Mouse (Mus musculus) heart, postnatal 10 days (tissue): ENCODE measurements around the gene Prickle3. TPM values are rescaled to one million over a fixed set of nuclear protein-coding genes. Genes with fewer than 3 reads are reported as not detected.
"Not testable (repeated sequence)": the region's sequence is repeated elsewhere in the genome, so short reads cannot be mapped to it uniquely, and the experiment has no call there.

Experiments
- DNase-seq, 2 experiments: peaks; one replicate each; pipeline ENCODE4 v3.0.0; 2021
- intact Hi-C: fragments of 180-260 bp; cut with DNase I; formaldehyde crosslinking; loops from one replicate; pipeline ENCODE4 v1.15.1; 2025
- total RNA-seq, 2 experiments: library from RNA; stranded (reverse); gene quantifications; 2 replicates each; pipeline ENCODE4 v1.2.3; 2021

Gene Prickle3
- total RNA-seq, 2 experiments from 2014 or later: 19.4 to 21.7 TPM

GRCm38 (mm10) chrX:7670390-7670881 is 13.4 kb downstream of the Prickle3 start:
- intact Hi-C loops: no loop called here
- peak; percentile 74 to 79 for DNase-seq

- intact Hi-C loops: no loop called here
- DNase-seq: peak; percentile 46 to 52
These were observed 14.0 kb downstream of the Prickle3 start, which contains the start of gene Plp2 for GRCm38 (mm10) chrX:7670921-7671623. TSS of gene Plp2 (minus strand) at chrX:7671390.

- intact Hi-C loops: loop anchor here (2.0 kb wide), 1 partner anchor 24 kb away; no protein-coding TSS in a partner anchor
- DNase-seq: no peak
These were observed 15.7 kb downstream of the Prickle3 start for GRCm38 (mm10) chrX:7672739-7673138.

- no peak for DNase-seq
These were observed 16.7 kb downstream of the Prickle3 start for GRCm38 (mm10) chrX:7673578-7674281.

GRCm38 (mm10) chrX:7674284-7675000 is 17.4 kb downstream of the Prickle3 start:
- no peak for DNase-seq
- intact Hi-C loops: no loop called here

More at GRCm38 (mm10) chrX:7673578-7674281, 16.7 kb downstream of the Prickle3 start:
- intact Hi-C loops: loop anchor here (2.0 kb wide), 1 partner anchor 25 kb away; no protein-coding TSS in a partner anchor

GRCm38 (mm10) chrX:7675001-7675380 is 17.9 kb downstream of the Prickle3 start:
- DNase-seq: no peak
- intact Hi-C loops: no loop called here

- no peak for DNase-seq
- intact Hi-C loops: no loop called here
These were observed 21.9 kb downstream of the Prickle3 start for GRCm38 (mm10) chrX:7678986-7679385.

- intact Hi-C loops: no loop called here
- peak; percentile 92 to 93 for DNase-seq
These were observed 22.5 kb downstream of the Prickle3 start for GRCm38 (mm10) chrX:7679405-7680056.

GRCm38 (mm10) chrX:7680057-7680412 is 23.0 kb downstream of the Prickle3 start:
- no peak for DNase-seq
- intact Hi-C loops: no loop called here

- intact Hi-C loops: no loop called here
- peak in 1 of 2 experiments; percentile 45 for DNase-seq
These were observed 23.8 kb downstream of the Prickle3 start, which contains the start of gene Magix for GRCm38 (mm10) chrX:7680864-7681263. TSS of gene Magix (minus strand) at chrX:7681251.

GRCm38 (mm10) chrX:7688321-7688720 is 31.3 kb downstream of the Prickle3 start:
- DNase-seq: no peak
- intact Hi-C loops: no loop called here

GRCm38 (mm10) chrX:7690486-7690885 is 33.4 kb downstream of the Prickle3 start:
- no peak for DNase-seq
- intact Hi-C loops: loop anchor here (5.0 to 10.0 kb wide), 4 partner anchors 43 to 268 kb away; partner anchors contain the start of genes Foxp3 and Ppp1r3f

- DNase-seq: peak in 1 of 2 experiments; percentile 48
- intact Hi-C loops: loop anchor here (5.0 to 10.0 kb wide), 4 partner anchors 46 to 271 kb away; partner anchors contain the start of genes Foxp3 and Ppp1r3f
These were observed 35.8 kb downstream of the Prickle3 start for GRCm38 (mm10) chrX:7692862-7693261.

GRCm38 (mm10) chrX:7696520-7696919 is 39.5 kb downstream of the Prickle3 start:
- DNase-seq: no peak
- intact Hi-C loops: loop anchor here (10.0 kb wide), 1 partner anchor 122 kb away; the partner anchor contains the start of genes Foxp3 and Ppp1r3f

- DNase-seq: peak; percentile 83 to 90
- intact Hi-C loops: loop anchor here (10.0 kb wide), 1 partner anchor 122 kb away; the partner anchor contains the start of genes Foxp3 and Ppp1r3f
These were observed 39.9 kb downstream of the Prickle3 start, which contains the start of gene Gpkow for GRCm38 (mm10) chrX:7696954-7697381. TSS of gene Gpkow (plus strand) at chrX:7697131.

GRCm38 (mm10) chrX:7713764-7714134 is 56.7 kb downstream of the Prickle3 start:
- DNase-seq, intact Hi-C loops: not testable (repeated sequence)

- intact Hi-C loops: not testable (repeated sequence)
- peak; percentile 94 to 95 for DNase-seq
These were observed 57.3 kb downstream of the Prickle3 start, which contains the start of gene Wdr45 for GRCm38 (mm10) chrX:7714135-7714899. TSS of gene Wdr45 (plus strand) at chrX:7714333.

- intact Hi-C loops, DNase-seq: not testable (repeated sequence)
These were observed 59.0 kb downstream of the Prickle3 start for GRCm38 (mm10) chrX:7716058-7716457.
